Comparison of ENCODE assay signal across 32 mouse cellular contexts in the genomic region with DNA sequence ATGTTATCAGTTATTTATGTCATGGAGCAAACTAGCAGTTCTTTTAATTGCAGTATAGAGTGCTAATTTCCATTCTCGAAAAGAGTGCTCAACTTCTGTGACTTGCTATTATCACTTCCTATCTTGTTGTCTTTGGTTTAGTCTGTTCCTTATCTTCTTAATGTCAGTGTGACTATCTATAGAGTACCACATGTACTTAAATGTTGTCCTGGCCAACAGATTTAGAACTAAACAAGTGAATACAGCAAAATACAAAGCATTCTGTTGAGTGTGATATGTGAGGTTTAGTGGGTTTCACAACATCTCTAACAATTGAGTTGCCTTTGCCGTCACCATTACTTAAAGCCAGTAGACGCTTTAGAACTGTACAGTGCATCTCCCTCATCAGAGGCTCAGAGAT. TPM values are rescaled to one million over a fixed set of nuclear protein-coding genes. Genes with fewer than 3 reads are reported as not detected.
"Had no signal": no experiment of that assay in that cellular context is flagged by ENCODE, and none has a peak within 500 bp of the region (broad histone marks: within the 10 kb centered on the region; RNA-seq: fewer than 3 reads in every experiment).

No protein-coding gene starts in this region.

- H3K9me3 ChIP-seq: embryonic facial prominence, embryonic 12.5 days; embryonic facial prominence, embryonic 13.5 days; embryonic facial prominence, embryonic 15.5 days; forebrain, embryonic 10.5 days; forebrain, embryonic 12.5 days; forebrain, embryonic 13.5 days; forebrain, embryonic 15.5 days; heart, embryonic 10.5 days had no signal

- H3K4me1 ChIP-seq: embryonic facial prominence, embryonic 12.5 days; embryonic facial prominence, embryonic 13.5 days; embryonic facial prominence, embryonic 15.5 days; forebrain, embryonic 10.5 days; forebrain, embryonic 12.5 days; forebrain, embryonic 13.5 days; forebrain, embryonic 15.5 days had no signal

- H3K27me3 ChIP-seq: embryonic facial prominence, embryonic 12.5 days; embryonic facial prominence, embryonic 13.5 days; embryonic facial prominence, embryonic 15.5 days; forebrain, embryonic 12.5 days; forebrain, embryonic 13.5 days; forebrain, embryonic 15.5 days had no signal

- DNase-seq: cerebellum, adult 9-10 months; cerebellum, adult 9-11 months; cerebellum, postnatal 10 days; cerebellum, postnatal 14 days; cerebellum, postnatal 25 days; cerebellum, postnatal 36 days; embryo, embryonic 11 days; forebrain, postnatal 0 days; gastrocnemius, adult 2 months; gastrocnemius, postnatal 10 days; gastrocnemius, postnatal 14 days; gastrocnemius, postnatal 25 days; gastrocnemius, postnatal 36 days; heart, adult 18-20 months; heart, adult 2 months had no signal

- H3K4me3 ChIP-seq: embryonic facial prominence, embryonic 12.5 days; embryonic facial prominence, embryonic 13.5 days; embryonic facial prominence, embryonic 15.5 days; erythroblast, embryonic 14.5 days; forebrain, embryonic 10.5 days; forebrain, embryonic 12.5 days; forebrain, embryonic 13.5 days; forebrain, embryonic 15.5 days; gastrocnemius, adult 2 months; heart, adult 2 months; heart, embryonic 10.5 days had no signal

- ATAC-seq: forebrain, embryonic 13.5 days; forebrain, embryonic 14.5 days; forebrain, embryonic 15.5 days; forebrain, embryonic 16.5 days; forebrain, postnatal 0 days had no signal

- H3K27ac ChIP-seq: embryonic facial prominence, embryonic 12.5 days; embryonic facial prominence, embryonic 13.5 days; embryonic facial prominence, embryonic 15.5 days; forebrain, embryonic 10.5 days; forebrain, embryonic 12.5 days; forebrain, embryonic 13.5 days; forebrain, embryonic 15.5 days; gastrocnemius, adult 2 months; heart, adult 2 months; heart, embryonic 10.5 days had no signal

RNA-seq across cellular contexts. Expression of a gene that starts 27.1 kb away (rescaled TPM):
- total RNA-seq: common myeloid progenitor, adult 5-6 weeks; forebrain, postnatal 0 days; gastrocnemius, adult 2 months; gastrocnemius, postnatal 14 days; gastrocnemius, postnatal 25 days; gastrocnemius, postnatal 36 days; granulocyte monocyte progenitor cell, adult 5-6 weeks; heart, adult 18-20 months; heart, adult 2 months; heart, adult 8-10 months had no signal
- polyA plus RNA-seq: cortical plate, adult 2 months; embryonic facial prominence, embryonic 11.5 days; embryonic facial prominence, embryonic 14.5 days; embryonic facial prominence, embryonic 15.5 days; erythroblast, embryonic 14.5 days; forebrain, embryonic 10.5 days; forebrain, embryonic 14.5 days; forebrain, postnatal 0 days had no signal
